Mouse (Mus musculus): ENCODE results near the gene Palm2. TPM values are rescaled to one million over a fixed set of nuclear protein-coding genes. Genes with fewer than 3 reads are reported as not detected.

The Palm2 gene
- polyA plus RNA-seq, 1 experiment from 2014 or later = 5.3 TPM

DNA sequence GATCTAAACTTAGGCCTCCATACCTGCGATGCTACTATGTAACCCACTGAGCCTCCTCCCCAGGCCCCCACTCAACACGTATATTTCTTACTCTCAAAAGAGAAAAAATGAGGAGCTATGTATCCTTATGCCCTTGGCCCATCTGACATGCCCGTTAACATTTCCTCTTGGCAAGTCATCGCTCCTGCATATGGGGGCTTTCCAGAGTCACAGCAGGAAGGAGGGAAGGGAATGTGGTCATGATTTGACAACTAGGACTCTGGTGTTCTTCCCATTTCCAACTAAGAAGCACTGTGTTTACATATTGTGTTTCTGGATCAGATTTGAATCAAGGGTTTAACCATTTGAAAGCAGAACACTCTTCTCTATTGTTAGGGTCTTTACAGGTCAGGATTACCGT is 267.5 kb downstream of the Palm2 start:
- no peak overlapping the region for H3K27ac ChIP-seq (ENCODE audit: low read length)
- no peak overlapping the region for H3K4me2 ChIP-seq (ENCODE audit: low read depth, low read length)
- H3K9ac ChIP-seq (ENCODE audit: low read length) = no peak overlapping the region
- no peaks in the 10 kb centered on the region for H3K9me3 ChIP-seq (replicated peaks; ENCODE audit: control insufficient read depth, low read length)
- no peak overlapping the region for H3K4me3 ChIP-seq (replicated peaks; ENCODE audit: low read length)
- no peaks in the 10 kb centered on the region for H3K27me3 ChIP-seq (ENCODE audit: control insufficient read depth, insufficient read depth, low read length)
- H3K4me1 ChIP-seq (ENCODE audit: control insufficient read depth, insufficient read depth, low read length) = no peaks in the 10 kb centered on the region
- ATAC-seq (ENCODE audit: insufficient read depth, low FRiP score) = no peak
- no peaks in the 10 kb centered on the region for H3K36me3 ChIP-seq (ENCODE audit: control insufficient read depth, insufficient read depth, low read length)
- WGBS = 65% methylated on average over 5 of the region's 5 CpGs

DNA sequence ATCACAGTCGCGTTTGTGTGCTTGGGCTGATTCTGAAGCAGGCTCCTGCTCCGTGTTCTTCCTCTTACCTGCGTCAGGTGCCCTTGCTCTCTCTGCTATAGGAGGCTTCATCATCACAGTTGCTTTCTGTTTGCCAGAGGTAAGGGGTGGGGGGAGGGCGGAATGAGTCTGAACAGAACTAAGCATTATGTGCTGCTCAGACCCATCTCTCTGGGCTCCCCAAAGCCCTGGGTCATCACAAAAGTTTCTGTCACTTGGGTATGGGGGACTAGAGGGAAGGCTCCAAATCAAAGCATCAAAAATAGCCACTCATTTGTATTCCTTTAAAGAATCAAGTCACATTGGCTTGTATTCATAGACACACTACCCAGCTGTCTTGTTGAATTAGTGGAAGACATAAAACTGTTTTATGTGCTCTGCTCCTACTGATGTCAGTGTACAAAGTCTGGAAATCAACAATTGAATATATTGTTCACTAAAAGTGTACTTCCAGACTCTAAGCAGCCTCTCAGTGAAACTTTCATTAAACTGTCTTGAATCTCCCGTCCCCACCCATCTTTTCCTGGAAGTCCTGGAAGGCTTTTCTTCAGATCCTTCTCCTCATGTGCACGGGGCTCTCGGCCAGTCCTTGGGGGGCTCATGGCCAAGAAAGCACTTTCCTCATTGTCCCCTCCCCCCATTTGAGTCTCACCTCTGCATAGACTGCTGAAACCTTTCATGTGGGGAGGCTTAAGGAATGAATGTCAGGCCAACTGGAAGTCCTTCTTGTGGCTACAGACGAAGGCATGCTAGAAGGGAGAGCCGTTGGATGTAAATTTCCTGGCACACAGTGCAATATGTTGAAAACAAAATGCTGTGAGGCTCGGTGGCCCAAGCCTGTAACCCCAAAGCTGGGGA is 269.8 kb downstream of the Palm2 start:
- H3K9ac ChIP-seq (ENCODE audit: low read length) = no peak overlapping the region
- no peaks in the 10 kb centered on the region for H3K36me3 ChIP-seq (ENCODE audit: control insufficient read depth, insufficient read depth, low read length)
- no peak overlapping the region for H3K4me3 ChIP-seq (replicated peaks; ENCODE audit: low read length)
- no peak; the same call in 1 of the 2 replicates for ATAC-seq (ENCODE audit: insufficient read depth, low FRiP score)
- WGBS = 69% methylated on average over 11 of the region's 11 CpGs
- H3K4me1 ChIP-seq (ENCODE audit: control insufficient read depth, insufficient read depth, low read length) = no peaks in the 10 kb centered on the region
- H3K9me3 ChIP-seq (replicated peaks; ENCODE audit: control insufficient read depth, low read length) = no peaks in the 10 kb centered on the region
- H3K27me3 ChIP-seq (ENCODE audit: control insufficient read depth, insufficient read depth, low read length) = no peaks in the 10 kb centered on the region
- no peak overlapping the region for H3K4me2 ChIP-seq (ENCODE audit: low read depth, low read length)
- no peak overlapping the region for H3K27ac ChIP-seq (ENCODE audit: low read length)

DNA sequence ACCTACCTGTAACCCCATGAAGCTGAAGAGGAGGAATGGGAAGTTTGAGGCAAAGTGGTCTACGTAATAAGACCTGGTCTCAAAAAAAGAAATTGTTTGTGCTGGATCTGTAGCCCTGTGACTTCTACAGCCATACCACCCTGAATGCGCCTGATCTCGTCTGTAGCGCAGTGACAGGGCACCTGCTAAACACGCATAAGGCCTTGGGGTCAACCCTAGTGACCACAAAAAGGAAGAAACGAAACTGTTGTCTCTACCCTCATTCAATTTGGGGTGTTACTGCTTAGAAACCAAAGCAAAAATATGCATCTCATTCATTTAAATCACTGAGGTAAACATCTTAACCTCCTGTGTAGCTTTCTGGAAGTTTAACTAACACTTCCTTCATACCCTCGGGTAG is 270.5 kb downstream of the Palm2 start:
- H3K27ac ChIP-seq (ENCODE audit: low read length) = no peak overlapping the region
- ATAC-seq (ENCODE audit: insufficient read depth, low FRiP score) = no peak

GRCm38 (mm10) chr4:57715849-57716248 is 281.8 kb downstream of the Palm2 start:
- Histone ChIP-seq H3K4me2 (ENCODE audit: low read depth, low read length) (no peak overlapping the region), H3K9ac (ENCODE audit: low read length) (no peak overlapping the region), H3K36me3 (ENCODE audit: control insufficient read depth, insufficient read depth, low read length) (no peaks in the 10 kb centered on the region), H3K27ac (ENCODE audit: low read length) (no peak overlapping the region), H3K4me1 (ENCODE audit: control insufficient read depth, insufficient read depth, low read length) (peaks cover 5% of the 10 kb centered on the region; the same call in 1 of the 2 replicates), H3K9me3 (replicated peaks; ENCODE audit: control insufficient read depth, low read length) (no peaks in the 10 kb centered on the region), H3K4me3 (replicated peaks; ENCODE audit: low read length) (no peak overlapping the region), H3K27me3 (ENCODE audit: control insufficient read depth, insufficient read depth, low read length) (no peaks in the 10 kb centered on the region)
- no peak for ATAC-seq (ENCODE audit: insufficient read depth, low FRiP score)

More for the DNA sequence above, 270.5 kb downstream of the Palm2 start:
- Histone ChIP-seq H3K9ac (ENCODE audit: low read length) (no peak overlapping the region), H3K4me3 (replicated peaks; ENCODE audit: low read length) (no peak overlapping the region), H3K9me3 (replicated peaks; ENCODE audit: control insufficient read depth, low read length) (no peaks in the 10 kb centered on the region), H3K27me3 (ENCODE audit: control insufficient read depth, insufficient read depth, low read length) (no peaks in the 10 kb centered on the region), H3K4me2 (ENCODE audit: low read depth, low read length) (no peak overlapping the region), H3K36me3 (ENCODE audit: control insufficient read depth, insufficient read depth, low read length) (0 out of 2 replicates have a peak, but pooled peaks cover 3% of the 10 kb centered on the region), H3K4me1 (ENCODE audit: control insufficient read depth, insufficient read depth, low read length) (no peaks in the 10 kb centered on the region)
- WGBS = 91% methylated on average over 7 of the region's 7 CpGs

- 0 out of 2 replicates have a peak, but pooled peaks have one; percentile 29 for ATAC-seq (ENCODE audit: insufficient read depth, low FRiP score)
These were observed 282.7 kb downstream of the Palm2 start for GRCm38 (mm10) chr4:57716735-57717134.

GRCm38 (mm10) chr4:57717354-57717753 is 283.3 kb downstream of the Palm2 start, which contains the start of gene Akap2:
Gene Akap2 (plus strand): TSS chr4:57717657.
- ATAC-seq (ENCODE audit: insufficient read depth, low FRiP score) = no peak
- 84% methylated on average over 9 of the region's 9 CpGs for WGBS

More at GRCm38 (mm10) chr4:57716735-57717134, 282.7 kb downstream of the Palm2 start:
- H3K27ac ChIP-seq (ENCODE audit: low read length) = no peak overlapping the region
- WGBS = 50% methylated on average over 4 of the region's 4 CpGs
- H3K9me3 ChIP-seq (replicated peaks; ENCODE audit: control insufficient read depth, low read length) = no peaks in the 10 kb centered on the region
- H3K36me3 ChIP-seq (ENCODE audit: control insufficient read depth, insufficient read depth, low read length) = no peaks in the 10 kb centered on the region
- H3K4me1 ChIP-seq (ENCODE audit: control insufficient read depth, insufficient read depth, low read length) = peaks cover 5% of the 10 kb centered on the region; the same call in 1 of the 2 replicates
- H3K9ac ChIP-seq (ENCODE audit: low read length) = no peak overlapping the region
- no peak overlapping the region for H3K4me3 ChIP-seq (replicated peaks; ENCODE audit: low read length)
- H3K27me3 ChIP-seq (ENCODE audit: control insufficient read depth, insufficient read depth, low read length) = no peaks in the 10 kb centered on the region
- H3K4me2 ChIP-seq (ENCODE audit: low read depth, low read length) = no peak overlapping the region

GRCm38 (mm10) chr4:57719370-57719769 is 285.3 kb downstream of the Palm2 start:
- H3K4me2 ChIP-seq (ENCODE audit: low read depth, low read length) = no peak overlapping the region
- no peak for ATAC-seq (ENCODE audit: insufficient read depth, low FRiP score)
- no peak overlapping the region for H3K9ac ChIP-seq (ENCODE audit: low read length)
- H3K4me3 ChIP-seq (replicated peaks; ENCODE audit: low read length) = no peak overlapping the region
- WGBS = 82% methylated on average over 1 of the region's 1 CpGs
- no peaks in the 10 kb centered on the region for H3K9me3 ChIP-seq (replicated peaks; ENCODE audit: control insufficient read depth, low read length)
- H3K27ac ChIP-seq (ENCODE audit: low read length) = no peak overlapping the region
- no peaks in the 10 kb centered on the region for H3K4me1 ChIP-seq (ENCODE audit: control insufficient read depth, insufficient read depth, low read length)
- no peaks in the 10 kb centered on the region for H3K27me3 ChIP-seq (ENCODE audit: control insufficient read depth, insufficient read depth, low read length)
- H3K36me3 ChIP-seq (ENCODE audit: control insufficient read depth, insufficient read depth, low read length) = no peaks in the 10 kb centered on the region

More at GRCm38 (mm10) chr4:57717354-57717753, 283.3 kb downstream of the Palm2 start, which contains the start of gene Akap2:
- Histone ChIP-seq H3K4me1 (ENCODE audit: control insufficient read depth, insufficient read depth, low read length) (peaks cover under 1% of the 10 kb centered on the region; the same call in 1 of the 2 replicates), H3K4me2 (ENCODE audit: low read depth, low read length) (no peak within 1 kb of the TSS), H3K27ac (ENCODE audit: low read length) (no peak within 1 kb of the TSS), H3K9ac (ENCODE audit: low read length) (no peak within 1 kb of the TSS), H3K27me3 (ENCODE audit: control insufficient read depth, insufficient read depth, low read length) (no peaks in the 10 kb centered on the region), H3K9me3 (replicated peaks; ENCODE audit: control insufficient read depth, low read length) (no peaks in the 10 kb centered on the region), H3K36me3 (ENCODE audit: control insufficient read depth, insufficient read depth, low read length) (no peaks in the 10 kb centered on the region), H3K4me3 (replicated peaks; ENCODE audit: low read length) (no peak within 1 kb of the TSS)

- no peaks in the 10 kb centered on the region for H3K4me1 ChIP-seq (ENCODE audit: control insufficient read depth, insufficient read depth, low read length)
- no peak overlapping the region for H3K4me2 ChIP-seq (ENCODE audit: low read depth, low read length)
- H3K4me3 ChIP-seq (replicated peaks; ENCODE audit: low read length) = no peak overlapping the region
- no peak for ATAC-seq (ENCODE audit: insufficient read depth, low FRiP score)
- no peak overlapping the region for H3K27ac ChIP-seq (ENCODE audit: low read length)
- no peaks in the 10 kb centered on the region for H3K27me3 ChIP-seq (ENCODE audit: control insufficient read depth, insufficient read depth, low read length)
- no peak overlapping the region for H3K9ac ChIP-seq (ENCODE audit: low read length)
- H3K36me3 ChIP-seq (ENCODE audit: control insufficient read depth, insufficient read depth, low read length) = no peaks in the 10 kb centered on the region
- WGBS = 37% methylated on average over 7 of the region's 7 CpGs
- no peaks in the 10 kb centered on the region for H3K9me3 ChIP-seq (replicated peaks; ENCODE audit: control insufficient read depth, low read length)
These were observed 286.9 kb downstream of the Palm2 start for GRCm38 (mm10) chr4:57720869-57721361.

DNA sequence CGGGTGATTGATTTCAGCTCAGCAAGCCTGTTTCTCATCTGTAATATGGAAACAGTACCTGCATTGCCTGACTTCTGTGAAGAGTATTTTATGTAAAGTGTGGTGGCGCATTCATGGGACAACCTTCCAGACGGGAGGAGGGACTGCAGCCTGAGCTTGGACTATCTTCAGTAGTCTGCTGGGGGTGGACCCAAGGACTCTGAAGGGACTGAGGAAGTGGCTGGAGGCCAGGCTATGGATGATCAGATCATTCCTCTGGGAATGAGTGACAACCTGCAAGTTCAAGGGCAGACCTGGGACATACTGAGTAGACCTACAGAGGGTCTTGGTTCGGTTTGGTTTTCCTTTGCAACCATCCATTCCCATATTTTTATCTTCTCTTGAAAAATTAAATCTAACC is 288.2 kb downstream of the Palm2 start:
- ATAC-seq (ENCODE audit: insufficient read depth, low FRiP score) = no peak
- whole genome bisulfite sequencing = 86% methylated on average over 4 of the region's 4 CpGs
- H3K27me3 ChIP-seq (ENCODE audit: control insufficient read depth, insufficient read depth, low read length) = no peaks in the 10 kb centered on the region
- H3K4me3 ChIP-seq (replicated peaks; ENCODE audit: low read length) = no peak overlapping the region
- H3K9me3 ChIP-seq (replicated peaks; ENCODE audit: control insufficient read depth, low read length) = no peaks in the 10 kb centered on the region
- no peaks in the 10 kb centered on the region for H3K36me3 ChIP-seq (ENCODE audit: control insufficient read depth, insufficient read depth, low read length)
- H3K4me2 ChIP-seq (ENCODE audit: low read depth, low read length) = no peak overlapping the region
- no peak overlapping the region for H3K9ac ChIP-seq (ENCODE audit: low read length)
- H3K4me1 ChIP-seq (ENCODE audit: control insufficient read depth, insufficient read depth, low read length) = no peaks in the 10 kb centered on the region
- no peak overlapping the region for H3K27ac ChIP-seq (ENCODE audit: low read length)
